Mouse (Mus musculus) retina, embryonic 14.5 days (tissue): ENCODE results near the gene 1700109H08Rik.
"Not testable (repeated sequence)": the region's sequence is repeated elsewhere in the genome, so short reads cannot be mapped to it uniquely, and the experiment has no call there.

Source experiments
- DNase-seq: peaks from one replicate; pipeline ENCODE4 v3.0.0-alpha.2; 2015; ENCODE audit warnings: low spot score

1700109H08Rik gene

DNA sequence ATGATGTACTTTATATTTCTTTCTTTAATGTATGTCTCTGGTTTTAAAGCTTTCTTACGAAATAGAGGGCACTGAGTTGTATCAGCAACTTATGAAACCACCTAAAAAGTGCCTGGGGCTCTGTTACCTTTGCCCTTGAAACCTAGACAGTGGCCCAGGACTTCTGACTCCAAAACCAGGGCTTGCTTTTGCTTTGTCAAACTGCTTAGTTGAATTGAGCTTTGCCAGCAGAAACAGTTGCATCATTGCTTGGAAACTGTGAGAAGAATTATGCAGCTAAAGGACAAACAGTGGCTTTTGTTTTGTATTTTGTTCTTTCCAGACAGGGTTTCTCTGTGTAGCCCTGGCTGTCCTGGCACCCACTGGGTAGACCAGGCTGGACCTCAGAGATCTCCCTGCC lies 28.9 kb downstream of the 1700109H08Rik start:
- DNase-seq: no peak

DNA sequence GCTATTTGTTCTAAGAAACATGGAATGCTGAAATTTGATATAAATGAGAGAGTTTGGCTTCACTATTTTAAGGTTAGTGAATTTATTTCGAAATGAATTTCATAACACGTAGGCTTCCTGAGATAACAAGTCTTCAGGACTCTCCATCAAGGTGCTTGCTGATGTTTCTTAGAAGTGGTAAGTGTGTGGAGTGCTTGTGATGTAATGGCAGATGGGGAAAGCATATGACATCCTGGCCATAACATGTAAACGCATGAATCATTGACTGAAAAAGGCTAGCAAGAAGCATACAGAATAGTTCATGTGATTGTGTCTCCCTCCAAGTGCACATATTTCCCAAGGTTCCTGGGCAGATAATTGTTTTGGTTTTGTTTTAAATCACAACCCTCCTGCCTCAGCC lies 29.4 kb downstream of the 1700109H08Rik start:
- DNase-seq: no peak

DNA sequence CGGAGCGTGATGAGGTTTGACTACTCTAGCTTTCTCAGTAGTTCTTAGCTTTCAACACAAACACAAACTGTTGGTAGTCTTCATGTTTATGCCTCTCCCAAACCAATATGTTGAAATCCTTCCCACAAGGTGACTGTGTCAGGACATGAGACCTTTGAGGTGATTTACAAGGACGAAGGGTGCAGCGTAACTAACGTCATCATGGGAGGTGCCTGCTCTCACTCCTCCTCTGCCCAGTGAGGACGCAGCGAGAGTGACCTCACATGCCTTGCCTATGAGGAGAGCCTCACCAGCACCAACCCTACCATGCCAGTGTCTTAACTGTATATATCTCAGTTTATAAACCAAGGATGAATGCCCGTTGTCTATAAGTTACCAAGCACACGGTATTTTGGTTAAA lies 35.7 kb downstream of the 1700109H08Rik start:
- DNase-seq: no peak

DNA sequence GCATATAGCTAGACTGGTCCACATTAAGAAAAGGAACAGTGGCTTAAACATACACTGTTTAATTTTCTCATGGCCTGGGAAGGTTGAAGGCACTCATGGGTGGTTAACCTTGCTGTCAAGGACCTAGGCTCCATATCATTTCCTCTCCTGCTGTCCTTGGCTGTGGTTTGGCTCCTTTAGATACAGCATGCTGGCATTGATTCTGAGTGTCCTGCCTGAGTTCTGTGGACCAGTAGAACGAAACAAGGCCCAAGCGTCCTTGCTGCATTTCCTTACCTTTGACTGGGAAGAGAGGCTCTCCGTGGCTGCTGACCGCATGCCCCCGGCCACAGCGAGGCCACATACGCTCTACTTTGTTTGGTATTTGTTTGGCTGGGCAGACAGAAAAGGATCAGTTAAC lies 37.9 kb downstream of the 1700109H08Rik start:
- DNase-seq: no peak

DNA sequence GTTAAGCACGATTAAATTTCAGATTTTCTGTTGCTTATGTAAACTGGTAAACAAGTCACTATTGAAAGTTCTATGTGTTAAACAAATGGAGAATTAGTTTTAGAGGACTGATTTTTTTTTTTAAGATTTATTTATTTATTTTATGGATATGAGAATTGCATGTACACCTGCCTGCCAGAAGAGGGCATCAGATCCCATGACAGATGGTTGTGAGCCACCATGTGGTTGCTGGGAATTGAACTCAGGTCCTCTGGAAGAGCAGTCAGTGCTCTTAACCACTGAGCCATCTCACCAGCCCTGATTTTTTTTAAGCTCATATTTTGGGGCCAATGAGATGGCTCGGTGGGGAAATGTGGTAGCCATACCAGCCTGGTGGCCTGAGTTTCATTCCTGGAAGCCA lies 40.5 kb downstream of the 1700109H08Rik start:
- DNase-seq: not testable (repeated sequence)

DNA sequence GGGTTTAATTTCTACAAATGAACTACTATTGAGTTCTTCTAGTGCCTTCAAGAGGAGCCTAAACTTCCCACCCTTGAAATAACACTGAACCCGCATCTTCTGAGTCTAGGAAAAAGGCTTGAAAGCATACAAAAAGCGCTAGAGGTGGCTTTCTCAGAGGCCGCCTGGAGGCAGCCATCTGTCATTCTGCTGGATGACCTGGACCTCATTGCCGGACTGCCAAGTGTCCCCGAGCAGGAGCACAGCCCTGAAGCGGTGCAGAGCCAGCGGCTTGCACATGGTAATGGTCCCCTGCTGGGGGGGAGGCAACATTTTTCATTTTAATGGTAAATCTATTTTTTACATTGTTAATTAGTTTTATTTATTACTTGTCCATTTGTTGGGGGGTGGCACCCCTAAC lies 49.1 kb downstream of the 1700109H08Rik start:
- no peak for DNase-seq

DNA sequence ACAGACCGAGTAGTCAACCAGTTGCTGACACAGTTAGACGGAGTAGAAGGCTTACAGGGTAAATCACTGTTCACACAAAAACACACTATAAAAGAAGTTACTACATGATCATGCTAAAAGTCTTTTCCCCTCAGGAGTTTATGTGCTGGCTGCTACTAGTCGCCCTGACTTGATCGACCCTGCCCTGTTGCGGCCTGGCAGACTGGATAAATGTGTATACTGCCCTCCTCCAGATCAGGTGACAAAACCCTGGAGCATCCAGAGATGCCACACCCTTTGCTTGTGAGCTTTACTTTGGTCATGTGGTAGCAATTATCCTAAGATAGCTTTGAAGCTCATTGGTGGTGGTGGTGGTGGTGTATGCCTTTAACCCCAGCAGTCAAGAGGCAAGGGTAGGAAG lies 58.7 kb downstream of the 1700109H08Rik start:
- DNase-seq: no peak

DNA sequence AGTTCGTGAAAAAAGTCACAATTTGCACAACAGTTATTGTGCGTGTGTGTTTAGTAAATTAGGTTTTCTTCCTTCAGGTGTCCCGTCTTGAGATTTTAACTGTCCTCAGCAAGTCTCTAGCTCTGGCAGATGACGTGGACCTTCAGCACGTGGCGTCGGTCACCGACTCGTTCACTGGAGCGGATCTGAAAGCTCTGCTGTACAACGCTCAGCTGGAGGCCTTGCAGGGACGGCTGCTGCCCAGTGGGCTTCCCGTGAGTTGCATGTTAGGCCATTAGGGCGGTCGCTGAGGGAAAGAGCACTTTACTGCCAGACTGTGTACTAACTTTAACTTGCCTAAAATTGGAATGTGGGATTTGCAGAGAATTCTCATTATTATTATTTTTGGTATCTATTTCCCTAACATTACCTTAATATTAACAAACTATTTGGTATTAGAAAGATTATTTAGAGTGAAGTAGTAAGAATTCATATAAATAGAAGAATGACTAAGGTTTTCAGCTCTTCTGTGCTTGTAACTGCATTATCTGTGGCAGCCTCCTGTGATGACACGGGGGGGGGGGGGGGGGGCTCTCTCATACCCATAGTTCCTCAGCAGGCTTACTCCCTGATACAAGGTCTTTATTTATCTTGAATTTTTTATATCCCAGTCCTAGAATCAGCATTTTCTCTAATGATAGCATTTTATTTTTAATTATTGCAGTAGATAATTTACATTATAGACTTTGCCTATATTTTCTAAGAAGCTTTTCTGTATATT lies 60.3 kb downstream of the 1700109H08Rik start:
- peak; percentile 68 for DNase-seq

DNA sequence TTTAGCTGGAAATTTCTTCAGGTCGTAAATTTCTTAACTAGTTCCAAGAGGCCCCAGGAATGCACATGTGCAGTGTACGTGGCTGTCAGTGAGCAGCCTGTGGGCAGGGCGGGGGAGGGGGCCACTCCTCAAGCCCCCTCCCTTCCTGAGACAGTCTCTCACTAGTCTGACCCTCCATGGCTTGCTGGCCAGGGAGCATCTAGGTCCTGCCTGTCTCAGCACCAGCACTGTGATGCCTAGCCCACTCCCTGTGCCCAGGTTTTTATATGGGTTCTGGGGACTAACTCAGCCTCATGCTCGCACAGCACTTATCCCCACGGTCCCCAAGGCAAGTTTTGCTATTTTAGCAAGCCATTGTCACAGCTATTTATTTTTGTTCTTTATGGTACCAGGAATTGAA lies 60.9 kb downstream of the 1700109H08Rik start:
- DNase-seq: no peak

DNA sequence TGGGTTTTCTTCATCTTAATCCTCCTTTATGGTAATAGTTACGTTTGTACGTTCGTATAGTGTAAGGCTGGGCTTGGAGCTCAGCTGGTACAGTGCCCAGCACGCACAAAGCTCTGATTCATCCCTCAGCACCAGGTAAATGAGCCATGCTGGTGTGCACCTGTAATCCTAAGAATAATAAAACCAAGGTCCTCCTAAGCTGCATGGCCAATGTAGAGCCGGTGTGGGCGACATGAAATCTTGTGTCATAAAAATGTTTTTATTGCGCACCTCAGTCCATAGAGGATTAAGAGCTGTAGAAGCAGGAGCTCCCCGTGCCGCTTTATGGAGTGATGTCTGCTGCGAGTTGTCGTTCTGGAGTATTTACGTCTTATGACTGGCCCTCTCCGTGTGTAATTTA lies 61.9 kb downstream of the 1700109H08Rik start:
- DNase-seq: no peak

DNA sequence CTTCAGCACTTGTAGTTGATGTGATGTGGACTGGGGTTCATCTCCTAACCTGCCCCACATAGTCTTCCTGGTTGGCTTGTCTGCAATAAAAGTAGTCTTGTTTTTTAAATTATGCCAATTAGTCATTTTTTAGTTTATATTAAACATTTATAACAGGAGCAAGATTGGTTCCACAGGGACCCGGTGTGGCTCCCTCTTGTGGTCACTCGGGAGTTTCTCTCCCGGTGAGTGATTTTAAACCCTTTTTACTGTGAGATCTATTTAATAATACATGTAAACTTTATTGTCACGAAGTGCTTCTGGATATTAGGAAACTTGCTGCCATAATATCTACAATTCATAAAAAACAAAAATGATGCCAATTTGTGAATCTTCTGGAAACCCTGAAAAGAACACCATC lies 62.6 kb downstream of the 1700109H08Rik start:
- peak; percentile 41 for DNase-seq
